Mouse (Mus musculus): ENCODE results near the gene Zfp821. TPM values are rescaled to one million over a fixed set of nuclear protein-coding genes. Genes with fewer than 3 reads are reported as not detected.
A peak's percentile ranks its signal among the peaks of the same experiment; 100 is the strongest.

The Zfp821 gene
- total and polyA plus RNA-seq, 2 experiments, result 0.73 to 1.8 TPM

DNA sequence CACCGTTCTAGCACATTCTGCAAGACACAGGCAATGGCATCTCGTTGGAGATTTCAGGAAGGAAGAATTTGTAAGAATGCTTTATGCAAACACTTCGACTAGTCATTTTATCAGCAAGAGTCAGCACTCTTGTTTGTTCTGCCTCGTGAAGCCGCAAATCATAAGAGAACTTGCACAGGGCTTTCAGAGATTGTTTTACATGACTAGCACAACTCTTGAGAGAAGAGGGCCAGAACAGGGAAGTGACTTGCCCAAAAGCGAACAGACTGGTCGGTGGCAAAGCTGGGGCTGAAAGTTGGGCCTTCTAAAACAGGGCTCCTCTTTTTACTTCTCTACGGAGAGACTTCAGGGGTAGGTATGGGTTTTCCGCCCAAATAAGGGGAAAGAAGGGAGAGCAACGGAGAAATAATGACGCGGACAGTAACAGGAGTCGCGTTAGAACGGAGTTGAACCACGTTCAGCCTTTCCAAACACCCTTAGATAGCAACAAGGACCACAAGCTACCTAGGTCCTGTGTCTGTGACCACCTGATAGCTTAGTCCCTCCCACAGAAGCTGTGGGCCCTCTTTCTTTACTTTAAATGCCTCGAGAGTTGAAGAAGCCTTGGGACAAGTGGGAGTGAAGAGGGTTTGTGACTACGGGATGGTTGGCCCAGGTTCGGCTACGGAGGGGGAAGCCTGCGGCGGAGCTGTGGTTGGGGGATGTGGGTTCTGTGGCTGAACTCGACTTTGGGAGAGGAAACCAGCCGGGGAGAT, 604 bp upstream of the Zfp821 start:
- Histone ChIP-seq H3K36me3 (ENCODE audit: control insufficient read depth, insufficient read depth, low read length) (peaks cover 3% of the 10 kb centered on the region; the same call in 1 of the 2 replicates), H3K27ac (replicated peaks; ENCODE audit: insufficient read depth, low read depth, low read length) (no peak overlapping the region), H3K4me3 (ENCODE audit: insufficient read depth, low read depth, low read length) (peak overlapping the region; percentile 80), H3K4me1 (ENCODE audit: control insufficient read depth, insufficient read depth, low read length) (peaks cover 4% of the 10 kb centered on the region), H3K27me3 (ENCODE audit: control insufficient read depth, insufficient read depth, low read length) (no peaks in the 10 kb centered on the region), H3K9ac (ENCODE audit: low read depth, low read length) (no peak overlapping the region), H3K79me2 (ENCODE audit: control insufficient read depth, insufficient read depth, low read length) (no peaks in the 10 kb centered on the region)
- no peak for DNase-seq (ENCODE audit: extremely low read depth, low read depth, low spot score)
- TF ChIP-seq POLR2A (IDR thresholded peaks at IDR 0.05; ENCODE audit: extremely low read depth, insufficient read depth, low read length) (no peak), CTCF (IDR thresholded peaks at IDR 0.05; ENCODE audit: low read depth, low read length) (no peak)
- 16% methylated on average over 24 of the region's 24 CpGs for WGBS

DNA sequence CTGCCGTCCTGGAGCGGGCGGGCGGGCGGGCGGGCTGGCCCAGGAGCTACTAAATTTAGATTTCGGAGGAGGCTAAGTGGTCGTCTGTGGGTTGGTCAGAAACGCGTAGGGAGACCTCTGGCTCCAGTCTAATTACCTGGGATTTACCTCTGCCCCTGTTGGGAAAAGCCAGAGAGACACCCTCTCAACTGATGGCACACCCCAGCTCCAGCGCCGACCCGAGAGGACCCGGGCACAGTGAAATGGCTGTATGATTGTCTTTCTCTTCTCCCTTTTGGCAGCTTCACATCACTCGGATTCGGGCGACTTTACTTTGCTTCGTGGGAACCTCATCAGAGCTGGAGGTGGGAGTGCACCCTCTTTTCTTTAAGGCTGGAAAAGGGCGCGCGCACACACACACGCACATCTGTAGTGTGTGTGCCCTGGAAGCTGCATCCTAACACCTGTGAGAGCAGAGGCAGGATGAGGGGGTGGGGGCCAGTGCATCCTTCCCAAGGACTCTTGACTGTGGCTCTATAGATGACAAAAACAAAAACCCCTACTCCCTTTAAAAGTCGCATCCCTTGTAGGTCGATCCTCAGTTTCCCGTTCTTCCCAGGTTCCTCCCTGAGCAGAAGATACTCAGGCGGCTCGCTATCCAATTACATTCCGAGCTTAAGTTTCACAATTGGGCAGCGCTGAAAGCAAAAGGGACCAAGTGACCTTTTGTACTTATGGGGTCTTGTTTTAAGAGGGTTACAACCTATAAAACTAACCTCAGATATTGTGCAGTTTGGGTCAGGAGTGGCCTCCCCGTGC, 929 bp downstream of the Zfp821 start:
- TF ChIP-seq CTCF (IDR thresholded peaks at IDR 0.05; ENCODE audit: low read depth, low read length), result no peak
- no peak for TF ChIP-seq POLR2A (IDR thresholded peaks at IDR 0.05; ENCODE audit: extremely low read depth, insufficient read depth, low read length)
- 7% methylated on average over 30 of the region's 30 CpGs for WGBS
- Histone ChIP-seq H3K27ac (replicated peaks; ENCODE audit: insufficient read depth, low read depth, low read length) (no peak overlapping the region), H3K4me1 (ENCODE audit: control insufficient read depth, insufficient read depth, low read length) (peaks cover 4% of the 10 kb centered on the region), H3K4me3 (ENCODE audit: insufficient read depth, low read depth, low read length) (peak overlapping the region; percentile 80), H3K27me3 (ENCODE audit: control insufficient read depth, insufficient read depth, low read length) (no peaks in the 10 kb centered on the region), H3K79me2 (ENCODE audit: control insufficient read depth, insufficient read depth, low read length) (no peaks in the 10 kb centered on the region), H3K36me3 (ENCODE audit: control insufficient read depth, insufficient read depth, low read length) (peaks cover 10% of the 10 kb centered on the region; the same call in 1 of the 2 replicates), H3K9ac (ENCODE audit: low read depth, low read length) (peak overlapping the region; percentile 96)
- no peak for DNase-seq (ENCODE audit: extremely low read depth, low read depth, low spot score)

GRCm38 (mm10) chr8:109706874-109707237, 1.5 kb downstream of the Zfp821 start:
- H3K4me1 ChIP-seq (ENCODE audit: control insufficient read depth, insufficient read depth, low read length), result peaks cover 4% of the 10 kb centered on the region
- H3K36me3 ChIP-seq (ENCODE audit: control insufficient read depth, insufficient read depth, low read length), result peaks cover 13% of the 10 kb centered on the region
- H3K27me3 ChIP-seq (ENCODE audit: control insufficient read depth, insufficient read depth, low read length), result no peaks in the 10 kb centered on the region
- no peak overlapping the region for H3K9ac ChIP-seq (ENCODE audit: low read depth, low read length)
- 28% methylated on average over 2 of the region's 2 CpGs for WGBS
- no peak overlapping the region for H3K27ac ChIP-seq (replicated peaks; ENCODE audit: insufficient read depth, low read depth, low read length)
- peak; percentile 45 for DNase-seq (ENCODE audit: extremely low read depth, low read depth, low spot score)
- no peaks in the 10 kb centered on the region for H3K79me2 ChIP-seq (ENCODE audit: control insufficient read depth, insufficient read depth, low read length)
- H3K4me3 ChIP-seq (ENCODE audit: insufficient read depth, low read depth, low read length), result no peak overlapping the region
- TF ChIP-seq POLR2A (IDR thresholded peaks at IDR 0.05; ENCODE audit: extremely low read depth, insufficient read depth, low read length) (no peak), CTCF (IDR thresholded peaks at IDR 0.05; ENCODE audit: low read depth, low read length) (peak; percentile 93)

DNA sequence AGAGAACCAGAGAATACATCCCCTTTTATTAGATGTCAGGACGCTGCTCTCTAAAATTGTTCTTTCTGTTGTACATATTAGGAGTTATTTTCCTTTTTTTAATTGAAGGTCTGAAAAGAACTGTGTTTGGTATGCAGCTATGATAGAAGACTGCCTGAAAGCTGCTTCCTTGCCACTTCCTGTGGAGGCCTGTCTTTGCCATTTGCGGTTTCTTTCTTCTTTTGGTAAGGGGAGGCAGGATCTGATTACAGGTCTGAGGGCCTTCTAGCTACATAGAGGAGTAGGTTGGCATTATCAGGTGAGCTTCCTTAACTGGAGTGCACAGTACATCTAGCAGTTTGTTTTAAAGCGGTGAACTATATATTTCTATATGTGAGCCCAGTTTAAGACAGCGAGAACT, 2.6 kb downstream of the Zfp821 start:
- no peak for DNase-seq (ENCODE audit: extremely low read depth, low read depth, low spot score)
- 94% methylated on average over 4 of the region's 4 CpGs for WGBS
- peaks cover 14% of the 10 kb centered on the region for H3K36me3 ChIP-seq (ENCODE audit: control insufficient read depth, insufficient read depth, low read length)

DNA sequence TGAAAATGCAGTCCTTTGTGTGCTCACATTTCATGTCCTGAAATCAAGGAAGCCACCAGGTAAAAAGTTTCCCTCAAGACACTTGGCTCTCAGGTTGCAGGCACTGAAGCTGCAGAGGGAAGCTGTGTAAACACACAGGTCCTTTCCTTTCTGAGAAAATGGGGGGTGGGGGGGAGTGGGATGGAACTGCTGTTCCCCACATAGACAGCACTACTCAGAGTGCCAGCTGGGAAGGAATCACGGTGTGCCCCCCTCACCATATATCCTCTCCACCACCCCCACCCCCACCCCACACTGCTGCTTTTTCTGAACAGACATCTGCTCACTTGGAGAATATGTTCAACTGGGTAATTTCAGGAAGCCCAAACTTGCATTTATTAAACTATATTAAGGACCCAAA, 7.2 kb downstream of the Zfp821 start:
- DNase-seq (ENCODE audit: extremely low read depth, low read depth, low spot score), result no peak
- H3K36me3 ChIP-seq (ENCODE audit: control insufficient read depth, insufficient read depth, low read length), result peaks cover 17% of the 10 kb centered on the region

More for the DNA sequence above, 2.6 kb downstream of the Zfp821 start:
- TF ChIP-seq POLR2A (IDR thresholded peaks at IDR 0.05; ENCODE audit: extremely low read depth, insufficient read depth, low read length), result no peak
- TF ChIP-seq CTCF (IDR thresholded peaks at IDR 0.05; ENCODE audit: low read depth, low read length), result no peak
- peaks cover 4% of the 10 kb centered on the region for H3K4me1 ChIP-seq (ENCODE audit: control insufficient read depth, insufficient read depth, low read length)
- H3K27ac ChIP-seq (replicated peaks; ENCODE audit: insufficient read depth, low read depth, low read length), result no peak overlapping the region
- no peaks in the 10 kb centered on the region for H3K27me3 ChIP-seq (ENCODE audit: control insufficient read depth, insufficient read depth, low read length)
- no peak overlapping the region for H3K4me3 ChIP-seq (ENCODE audit: insufficient read depth, low read depth, low read length)
- no peak overlapping the region for H3K9ac ChIP-seq (ENCODE audit: low read depth, low read length)
- no peaks in the 10 kb centered on the region for H3K79me2 ChIP-seq (ENCODE audit: control insufficient read depth, insufficient read depth, low read length)

More for the DNA sequence above, 7.2 kb downstream of the Zfp821 start:
- Histone ChIP-seq H3K4me1 (ENCODE audit: control insufficient read depth, insufficient read depth, low read length) (no peaks in the 10 kb centered on the region), H3K27ac (replicated peaks; ENCODE audit: insufficient read depth, low read depth, low read length) (no peak overlapping the region), H3K4me3 (ENCODE audit: insufficient read depth, low read depth, low read length) (no peak overlapping the region), H3K9ac (ENCODE audit: low read depth, low read length) (no peak overlapping the region), H3K27me3 (ENCODE audit: control insufficient read depth, insufficient read depth, low read length) (no peaks in the 10 kb centered on the region), H3K79me2 (ENCODE audit: control insufficient read depth, insufficient read depth, low read length) (no peaks in the 10 kb centered on the region)
- TF ChIP-seq POLR2A (IDR thresholded peaks at IDR 0.05; ENCODE audit: extremely low read depth, insufficient read depth, low read length) (no peak), CTCF (IDR thresholded peaks at IDR 0.05; ENCODE audit: low read depth, low read length) (no peak)
- 84% methylated on average over 1 of the region's 1 CpGs for WGBS
